Mouse (Mus musculus) heart, postnatal 10 days (tissue): ENCODE data around the gene Atp13a2. TPM values are rescaled to one million over a fixed set of nuclear protein-coding genes. Genes with fewer than 3 reads are reported as not detected.

Experiments
- DNase-seq, 2 experiments: peaks; one replicate each; pipeline ENCODE4 v3.0.0; 2021
- intact Hi-C: fragments of 180-260 bp; cut with DNase I; formaldehyde crosslinking; loops from one replicate; pipeline ENCODE4 v1.15.1; 2025
- total RNA-seq, 2 experiments: library from RNA; stranded (reverse); gene quantifications; 2 replicates each; pipeline ENCODE4 v1.2.3; 2021

Gene Atp13a2
- total RNA-seq, 2 experiments from 2014 or later, result 20.0 to 24.7 TPM

DNA sequence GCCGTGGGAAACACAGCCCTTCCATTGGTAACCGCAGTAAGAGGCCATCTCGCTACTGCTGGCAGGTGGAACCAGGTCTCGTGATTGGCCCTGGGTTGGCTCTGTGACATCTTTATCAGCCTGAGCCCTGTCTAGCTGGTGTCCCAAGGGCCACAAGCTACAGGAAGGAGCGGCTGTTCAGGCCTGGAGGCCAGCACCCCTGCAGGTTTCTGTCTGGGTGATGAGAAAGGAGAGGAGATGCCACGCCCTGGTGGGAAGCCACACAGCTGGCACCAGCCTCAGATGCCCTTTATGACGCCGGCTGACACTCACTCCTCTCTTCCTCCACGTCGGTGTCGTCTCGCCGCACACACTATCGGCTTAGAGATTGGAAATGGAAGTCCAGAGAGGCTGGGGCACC is 2.8 kb downstream of the Atp13a2 start:
- DNase-seq, result no peak
- intact Hi-C loops, result no loop called here

DNA sequence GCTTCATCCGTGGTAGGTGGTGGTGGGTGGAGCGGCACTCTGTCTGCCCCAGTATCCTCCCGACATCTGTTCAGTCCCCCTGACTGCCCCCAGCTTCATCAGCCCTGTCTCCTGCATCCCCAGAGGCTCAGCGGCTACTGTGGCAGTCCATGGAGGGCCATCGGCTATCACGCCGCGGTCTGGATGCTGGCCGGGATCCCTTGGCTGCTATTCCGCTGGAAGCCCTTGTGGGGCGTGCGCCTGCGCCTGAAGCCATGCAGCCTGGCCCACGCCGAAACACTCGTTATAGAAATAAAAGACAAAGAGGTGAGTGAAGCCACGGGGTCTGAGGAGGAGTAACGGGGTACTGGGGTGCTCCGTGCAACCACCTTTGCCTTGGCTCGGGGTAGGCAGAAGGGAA is 5.5 kb downstream of the Atp13a2 start:
- intact Hi-C loops, result no loop called here
- DNase-seq, result no peak

DNA sequence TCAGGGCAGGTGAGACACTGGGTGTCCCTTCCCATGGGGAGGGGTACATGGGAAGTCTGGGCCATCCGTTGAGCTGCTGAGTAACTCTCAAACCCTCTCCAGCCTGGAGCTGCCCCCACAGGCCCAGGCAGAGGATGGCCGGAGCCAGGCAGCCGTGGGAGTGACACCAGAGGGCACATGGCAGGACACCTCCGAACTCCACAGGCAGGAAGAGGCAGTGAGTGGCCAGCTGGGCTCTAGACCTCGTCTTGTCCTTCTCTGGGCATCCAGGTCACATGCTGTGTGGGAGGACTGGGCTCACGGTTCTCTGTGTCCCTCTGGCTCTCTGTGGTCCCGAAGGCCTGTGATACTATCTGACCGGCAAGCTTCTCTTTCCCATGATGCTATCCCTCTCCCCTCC is 7.2 kb downstream of the Atp13a2 start:
- DNase-seq, result no peak
- intact Hi-C loops, result no loop called here

DNA sequence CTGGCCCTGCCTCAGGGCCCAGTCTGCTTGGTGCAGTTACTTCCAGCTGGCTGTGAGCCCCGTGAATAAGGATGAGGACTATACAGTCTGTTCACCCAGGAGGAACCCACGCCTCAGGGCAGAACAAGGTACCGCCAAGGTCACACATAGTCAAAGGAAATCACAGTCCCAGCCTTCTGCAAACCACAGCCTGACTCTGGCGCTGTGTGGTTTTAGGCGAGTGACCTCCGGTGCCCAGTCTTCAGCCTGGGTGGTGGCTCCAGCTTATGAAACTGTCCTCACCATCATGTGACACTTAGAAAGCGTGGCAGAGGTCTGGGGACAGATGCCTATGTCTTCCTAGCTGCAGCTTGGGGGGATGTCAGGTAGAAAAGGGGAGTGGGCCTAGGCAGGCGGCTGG is 9.1 kb downstream of the Atp13a2 start:
- intact Hi-C loops, result no loop called here
- no peak for DNase-seq

DNA sequence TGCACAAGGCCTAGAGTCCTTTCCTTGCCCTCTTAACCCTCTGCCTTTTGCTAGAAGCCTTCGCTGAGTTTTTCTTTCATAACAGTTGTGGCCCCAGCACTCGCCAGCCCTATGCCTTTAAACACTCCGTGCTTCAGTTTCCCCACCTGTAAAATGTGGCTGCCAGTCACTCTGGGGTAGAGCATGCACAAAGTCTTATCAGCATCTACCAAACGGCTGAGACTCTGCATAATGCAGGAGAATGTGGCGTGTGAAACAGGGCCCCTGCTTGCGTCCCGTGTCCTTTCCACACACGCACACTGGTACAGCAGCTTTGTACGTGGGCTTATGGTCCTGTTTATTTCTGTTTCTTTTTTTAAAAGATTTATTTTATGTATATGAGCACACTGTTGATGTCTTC is 10.1 kb downstream of the Atp13a2 start:
- intact Hi-C loops, result no loop called here
- DNase-seq, result no peak

DNA sequence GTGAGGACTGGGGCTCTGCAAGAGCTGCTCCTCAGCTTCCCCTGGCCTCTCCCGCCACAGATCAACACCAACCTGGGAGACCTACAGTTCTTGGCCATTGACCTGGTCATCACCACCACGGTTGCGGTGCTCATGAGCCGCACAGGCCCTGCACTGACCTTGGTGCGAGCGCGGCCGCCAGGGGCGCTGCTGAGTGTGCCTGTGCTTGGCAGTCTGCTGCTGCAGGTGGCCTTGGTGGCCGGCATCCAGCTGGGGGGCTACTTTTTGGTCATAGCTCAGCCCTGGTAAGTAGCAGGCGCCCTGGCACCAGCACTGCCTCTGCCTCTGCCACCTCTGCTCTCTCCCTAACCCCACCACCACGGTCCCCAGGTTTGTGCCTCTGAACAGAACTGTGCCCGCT is 19.3 kb downstream of the Atp13a2 start:
- intact Hi-C loops, result no loop called here
- peak; percentile 27 to 59 for DNase-seq

DNA sequence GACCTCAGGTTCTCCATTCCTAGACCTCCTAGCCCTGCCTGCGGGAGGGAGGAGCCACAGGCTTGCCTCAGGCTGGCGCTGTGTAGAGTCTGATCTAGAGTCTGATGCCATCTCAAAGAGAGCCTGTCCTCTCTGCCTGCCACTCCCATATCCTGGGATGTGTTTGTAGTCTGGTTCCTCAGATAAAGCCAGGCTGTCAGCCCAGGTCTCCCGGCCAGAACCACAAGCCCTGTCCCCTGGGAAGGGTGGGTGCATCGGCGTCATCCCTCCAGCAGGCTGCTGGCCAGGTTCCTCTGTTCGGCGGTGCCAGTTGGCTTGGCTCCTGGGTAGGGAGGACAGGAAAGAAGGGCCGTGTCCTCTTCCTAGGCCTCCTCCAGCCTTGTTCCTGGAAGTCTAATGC is 21.4 kb downstream of the Atp13a2 start:
- intact Hi-C loops, result no loop called here
- peak; percentile 82 to 84 for DNase-seq

DNA sequence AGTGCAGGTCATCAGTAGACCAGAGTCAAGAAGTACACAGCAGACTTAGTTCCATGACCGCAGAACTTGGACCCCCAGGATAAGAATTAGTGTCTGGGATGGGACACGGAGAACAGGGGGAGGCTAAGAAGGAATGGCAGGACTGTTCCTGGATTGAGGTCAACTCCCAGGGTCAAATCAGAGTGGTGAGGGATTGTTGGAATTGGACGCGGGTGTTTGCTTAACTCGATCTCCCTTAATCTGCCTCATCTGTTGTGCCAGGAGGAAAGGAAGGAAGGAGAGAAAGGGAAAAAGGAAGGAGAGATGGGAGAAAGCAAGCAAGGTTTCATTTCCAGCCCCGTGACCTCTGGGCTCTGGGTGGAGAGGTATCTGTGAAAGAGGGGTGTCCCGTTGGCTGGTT is 23.4 kb downstream of the Atp13a2 start, which contains the start of gene Mfap2:
Gene Mfap2 (plus strand): TSS at position 301 of the 400 bp plus-strand sequence.
- intact Hi-C loops, result no loop called here
- no peak for DNase-seq

DNA sequence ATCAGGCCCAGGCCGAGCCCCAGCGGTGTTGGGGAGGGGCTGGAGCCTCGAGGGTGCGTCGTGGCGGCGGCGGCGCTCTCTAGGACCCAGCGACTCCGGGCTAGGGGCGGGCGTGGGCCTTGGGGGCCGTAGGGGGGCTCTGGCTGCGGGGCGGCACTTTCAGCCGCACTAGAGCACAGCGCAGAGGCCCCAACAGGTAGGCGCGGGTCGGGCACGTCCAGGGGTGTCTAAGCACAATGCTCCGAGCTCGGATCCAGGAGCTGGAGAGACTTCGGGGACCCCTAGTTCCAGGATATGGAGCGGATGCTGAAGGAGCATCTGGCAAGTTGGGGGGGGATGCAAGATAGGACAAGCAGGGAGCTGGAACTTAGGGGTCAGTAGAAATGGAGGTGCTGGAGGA is 23.9 kb downstream of the Atp13a2 start:
- DNase-seq, result peak; percentile 48 to 63
- intact Hi-C loops, result no loop called here

DNA sequence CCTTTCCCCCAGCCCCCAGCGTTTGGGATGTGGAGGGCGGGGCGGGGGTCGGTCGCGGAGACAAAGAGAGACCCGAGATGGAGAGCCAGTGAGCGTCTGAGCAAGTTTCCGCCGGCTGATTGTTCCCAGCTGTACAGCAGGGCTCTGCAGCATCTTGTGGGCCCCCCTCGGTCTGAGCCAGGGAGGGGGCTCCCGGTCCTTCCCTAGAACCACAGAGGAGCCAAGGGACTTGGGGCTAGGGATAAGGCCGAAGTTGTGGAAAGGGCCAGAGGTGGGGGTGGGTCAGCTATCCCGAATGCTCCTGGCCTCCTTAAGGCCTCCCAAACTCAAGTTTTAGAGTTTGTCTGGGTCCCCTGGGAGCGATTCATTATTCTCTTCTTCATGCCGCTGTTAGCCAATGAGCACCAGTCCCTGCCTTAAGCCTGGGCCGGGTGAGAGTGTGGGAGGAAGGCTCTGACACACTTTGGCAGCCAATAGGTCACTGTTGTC is 24.3 kb downstream of the Atp13a2 start:
- DNase-seq, result peak; percentile 57 to 68
- intact Hi-C loops, result no loop called here

DNA sequence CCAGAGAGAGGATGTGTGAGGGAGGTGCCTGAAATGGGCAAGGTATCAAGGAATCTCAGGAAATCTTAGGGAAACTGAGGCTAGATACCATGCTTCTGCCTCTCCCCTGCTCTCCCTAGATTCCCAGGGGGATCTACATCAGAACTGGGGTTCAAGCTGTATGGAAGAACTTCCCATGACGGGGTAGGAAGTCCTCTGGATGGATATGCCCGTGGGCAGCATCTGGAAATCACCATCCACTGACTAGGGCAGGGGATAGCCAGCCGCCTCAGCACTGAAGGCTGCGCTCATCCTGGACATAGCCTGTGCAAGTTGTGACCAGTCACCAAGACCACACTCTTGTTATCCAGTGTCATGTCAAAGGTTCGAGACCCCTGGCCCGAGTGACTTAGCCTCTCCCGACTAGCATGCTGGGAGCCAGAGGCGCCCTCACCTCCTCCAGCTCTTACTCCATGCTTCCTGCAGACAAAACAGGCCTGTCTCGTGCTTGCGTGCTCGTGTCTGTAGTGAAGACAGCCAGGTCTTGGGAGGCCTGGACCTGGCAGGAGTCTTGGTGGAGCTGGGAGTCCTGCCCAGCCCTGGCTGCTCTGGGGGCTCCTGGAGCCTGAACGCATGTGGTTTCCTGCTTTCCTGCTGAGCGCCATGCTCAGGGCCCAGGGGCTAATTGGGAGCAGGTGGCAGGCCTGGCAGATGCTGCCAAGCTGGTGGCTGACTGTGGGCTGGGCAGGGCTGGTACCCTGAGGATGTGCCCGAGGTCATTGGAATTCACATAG is 25.1 kb downstream of the Atp13a2 start:
- peak in 1 of 2 experiments; percentile 35 for DNase-seq
- intact Hi-C loops, result no loop called here

DNA sequence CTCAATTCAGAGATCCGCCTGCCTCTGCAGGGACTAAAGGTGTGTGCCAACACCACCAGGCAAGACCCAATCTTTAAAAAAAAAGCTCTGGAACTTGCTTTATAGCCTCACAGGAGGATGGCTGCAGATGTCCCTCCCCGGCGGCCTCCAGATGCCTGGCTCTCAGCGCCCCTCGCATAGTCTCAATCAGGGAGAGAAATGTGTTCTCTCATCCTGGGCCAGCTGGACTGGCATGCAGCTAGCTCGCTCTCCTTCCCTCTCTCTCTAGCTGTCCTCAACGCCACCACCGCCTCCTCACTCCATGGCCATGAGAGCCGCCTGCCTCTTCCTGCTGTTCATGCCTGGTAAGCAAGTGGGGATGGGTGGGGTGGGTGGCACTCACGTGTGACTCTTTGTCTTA is 25.9 kb downstream of the Atp13a2 start:
- intact Hi-C loops, result no loop called here
- DNase-seq, result no peak

DNA sequence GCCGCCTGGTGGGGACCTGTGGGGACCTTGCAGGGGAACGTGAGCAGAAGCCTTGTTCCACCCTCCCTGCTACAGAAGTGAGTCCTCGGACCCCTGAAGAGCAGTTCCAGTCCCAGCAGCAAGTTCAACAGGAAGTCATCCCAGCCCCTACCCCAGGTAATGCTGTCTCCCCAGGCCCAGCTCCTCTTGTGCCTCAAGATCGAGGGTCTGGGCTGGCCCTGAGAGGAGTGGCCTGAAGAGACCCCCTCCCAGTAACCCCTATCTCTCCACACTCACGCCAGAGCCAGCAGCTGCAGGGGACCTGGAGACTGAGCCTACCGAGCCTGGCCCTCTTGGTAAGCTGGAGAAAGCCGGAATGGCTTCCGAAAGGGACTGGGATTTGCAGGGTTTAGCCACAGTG is 27.4 kb downstream of the Atp13a2 start:
- no peak for DNase-seq
- intact Hi-C loops, result no loop called here

DNA sequence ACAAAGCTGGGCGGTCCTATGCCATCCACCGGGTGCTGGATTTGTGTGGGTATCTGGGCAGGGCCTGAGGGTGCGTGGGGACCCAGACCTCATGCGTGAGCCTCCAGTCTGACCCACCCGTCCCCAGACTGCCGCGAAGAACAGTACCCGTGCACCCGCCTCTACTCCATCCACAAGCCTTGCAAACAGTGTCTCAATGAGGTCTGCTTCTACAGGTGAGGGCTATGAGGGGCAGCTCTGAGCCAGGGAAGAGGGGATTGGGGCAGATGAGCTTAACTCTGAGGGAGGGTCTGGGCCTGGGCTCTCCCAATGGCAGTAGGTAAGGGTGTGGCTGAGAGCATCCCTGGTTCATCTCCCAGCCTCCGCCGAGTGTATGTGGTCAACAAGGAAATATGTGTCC is 28.2 kb downstream of the Atp13a2 start:
- DNase-seq, result no peak
- intact Hi-C loops, result no loop called here

DNA sequence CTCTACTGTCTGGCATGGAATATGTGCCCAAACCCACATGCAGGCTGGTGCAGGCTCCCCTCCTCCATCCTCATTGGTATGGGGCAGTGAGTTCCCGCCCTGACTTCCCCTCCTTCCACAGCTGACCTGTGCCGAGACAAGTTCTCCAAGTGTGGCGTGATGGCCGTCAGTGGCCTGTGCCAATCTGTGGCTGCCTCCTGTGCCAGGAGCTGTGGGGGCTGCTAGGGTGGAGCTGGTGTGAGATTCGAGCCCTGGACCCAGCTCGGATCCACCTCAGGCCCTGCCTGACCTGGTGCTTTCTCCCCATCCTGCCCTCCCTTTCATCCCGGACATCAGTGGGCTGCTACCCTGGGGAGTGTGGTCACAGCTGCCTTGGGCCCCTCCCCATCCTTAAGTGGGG is 28.7 kb downstream of the Atp13a2 start:
- intact Hi-C loops, result no loop called here
- peak; percentile 36 to 47 for DNase-seq

DNA sequence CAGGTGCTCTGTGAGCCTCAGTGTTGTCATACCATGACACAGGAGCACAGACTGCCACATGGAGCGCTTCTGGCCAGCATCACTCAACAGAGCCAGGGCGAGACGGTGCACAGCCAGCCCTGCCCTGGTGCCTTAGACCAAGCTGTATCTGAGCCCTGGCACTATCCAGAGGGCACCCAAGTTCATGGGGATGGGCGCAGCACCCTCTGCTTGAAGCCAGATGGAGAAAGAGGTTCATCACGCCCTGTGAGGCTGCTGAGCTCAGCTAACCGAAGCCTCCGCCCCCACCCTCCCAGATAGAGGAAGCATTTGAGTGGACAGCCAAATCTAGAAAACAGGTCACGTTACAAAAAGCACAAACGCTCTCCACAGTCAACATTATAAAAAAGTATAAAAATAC is 29.6 kb downstream of the Atp13a2 start:
- peak; percentile 45 to 52 for DNase-seq
- intact Hi-C loops, result no loop called here

DNA sequence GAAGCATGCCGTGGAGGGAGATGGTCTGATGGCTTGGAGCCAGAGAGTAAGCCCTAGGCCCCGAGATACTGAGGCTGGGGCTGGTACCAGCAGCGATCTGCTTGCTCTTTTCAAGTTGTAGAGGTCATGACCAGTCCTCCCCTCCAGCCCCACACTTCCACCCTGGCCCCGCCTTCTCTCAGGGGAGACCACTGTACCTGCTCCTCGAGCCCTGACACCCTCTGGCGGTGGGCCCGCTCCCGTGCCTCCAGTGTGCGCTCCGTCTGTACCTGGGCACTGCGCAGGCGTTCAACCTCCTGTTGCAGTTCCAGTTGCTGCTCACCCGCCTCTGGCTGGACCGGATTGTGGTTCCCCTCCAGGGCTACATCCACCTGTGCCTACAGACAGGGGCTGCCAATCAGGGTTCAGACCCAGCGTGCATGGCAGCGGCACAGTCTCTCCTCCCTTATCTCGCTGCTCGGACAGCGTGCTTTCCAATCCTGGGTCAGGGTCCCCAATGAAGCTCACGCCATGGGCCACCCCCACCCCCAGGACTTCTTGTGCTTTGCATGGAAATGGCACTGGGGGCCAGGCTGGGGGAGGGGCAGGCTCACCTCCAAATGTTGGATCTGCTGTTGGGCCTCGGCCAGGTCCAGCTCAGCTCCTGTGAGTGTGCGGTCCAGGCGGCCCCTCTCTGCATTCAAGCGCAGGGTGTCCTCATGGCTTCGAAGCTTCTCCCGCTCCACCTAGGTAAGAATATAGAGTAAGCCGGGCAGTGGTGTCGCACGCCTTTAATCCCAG is 31.2 kb downstream of the Atp13a2 start:
- DNase-seq, result no peak
- intact Hi-C loops, result no loop called here

DNA sequence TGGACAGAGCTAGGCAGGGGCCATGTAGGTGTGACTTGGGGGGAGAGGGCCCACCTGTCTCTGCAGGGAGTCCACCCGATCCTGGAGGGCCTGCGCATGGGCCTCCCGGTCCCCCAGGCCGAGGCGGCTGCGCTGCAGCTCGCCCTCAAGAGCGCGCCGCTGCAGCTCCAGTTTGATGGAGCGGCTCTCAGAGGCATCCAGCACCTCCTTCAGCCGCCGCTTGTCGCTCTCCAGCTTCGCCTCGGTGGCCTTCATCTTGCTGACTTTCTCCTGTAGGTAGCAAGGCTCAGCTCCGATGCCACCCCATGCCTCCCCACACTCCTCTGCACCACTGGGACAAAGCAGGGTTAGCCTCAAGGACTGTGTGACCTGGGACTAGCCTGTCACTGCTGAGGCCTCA is 33.5 kb downstream of the Atp13a2 start:
- intact Hi-C loops, result no loop called here
- DNase-seq, result no peak

DNA sequence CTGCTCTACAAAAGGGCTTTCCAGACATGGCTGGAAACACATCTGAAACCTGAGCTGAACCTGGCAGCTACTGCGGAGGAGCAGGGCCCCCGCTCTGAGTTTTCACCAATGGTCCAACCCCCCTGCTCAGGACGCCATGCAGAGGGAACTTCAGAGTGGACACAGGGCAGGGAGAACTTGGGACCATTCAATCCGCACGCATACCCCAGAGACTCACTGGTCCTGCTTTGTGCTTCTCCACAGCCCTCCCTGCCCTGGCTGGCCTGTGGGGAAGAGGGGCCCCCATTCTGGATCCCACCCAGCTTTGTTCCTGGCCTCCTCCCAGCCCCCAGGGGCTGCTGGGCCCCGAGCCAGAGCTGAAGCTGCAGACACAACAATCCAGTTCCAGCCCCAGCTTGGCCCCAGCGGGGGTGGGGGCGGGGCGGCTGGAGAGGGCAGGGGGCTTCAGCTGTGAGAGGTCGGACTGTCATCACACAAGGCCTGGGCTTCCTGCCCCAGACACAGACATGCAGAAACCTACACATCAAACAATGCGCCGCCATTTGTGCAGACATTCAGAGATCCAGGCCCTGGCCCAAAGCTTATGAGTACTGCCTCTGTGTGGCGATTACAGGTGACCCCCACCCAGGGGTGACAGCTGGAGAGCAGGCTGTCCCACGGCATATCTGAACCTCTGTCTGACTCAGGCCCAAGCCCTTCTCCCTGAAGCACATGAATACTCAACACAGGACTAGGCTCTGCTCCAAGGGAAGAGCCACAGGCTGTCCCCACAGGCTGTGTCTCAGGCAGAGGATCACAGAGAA is 34.3 kb downstream of the Atp13a2 start:
- intact Hi-C loops, result loop anchor here (1.0 kb wide), 1 partner anchor 34 kb away; no protein-coding TSS in a partner anchor

DNA sequence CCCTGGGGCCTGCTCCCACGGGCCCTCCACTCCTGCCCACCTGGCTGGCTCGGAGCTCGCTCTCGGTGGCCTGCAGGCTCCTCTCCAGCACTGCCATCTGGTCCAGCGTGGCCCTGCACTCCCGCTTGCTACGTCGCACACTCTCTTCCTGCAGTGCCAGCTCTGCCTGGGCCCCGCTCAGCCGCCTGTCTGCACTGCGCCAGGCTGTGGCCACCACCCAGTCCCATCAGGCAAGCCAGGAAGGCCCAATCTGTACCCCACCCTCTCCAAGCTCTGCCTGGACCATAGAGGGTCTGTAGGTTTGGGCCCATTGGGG is 34.9 kb downstream of the Atp13a2 start:
- intact Hi-C loops, result loop anchor here (1.0 kb wide), 1 partner anchor 34 kb away; no protein-coding TSS in a partner anchor
- DNase-seq, result peak in 1 of 2 experiments; percentile 37

More for the DNA sequence above, 34.3 kb downstream of the Atp13a2 start:
- peak; percentile 83 to 86 for DNase-seq

DNA sequence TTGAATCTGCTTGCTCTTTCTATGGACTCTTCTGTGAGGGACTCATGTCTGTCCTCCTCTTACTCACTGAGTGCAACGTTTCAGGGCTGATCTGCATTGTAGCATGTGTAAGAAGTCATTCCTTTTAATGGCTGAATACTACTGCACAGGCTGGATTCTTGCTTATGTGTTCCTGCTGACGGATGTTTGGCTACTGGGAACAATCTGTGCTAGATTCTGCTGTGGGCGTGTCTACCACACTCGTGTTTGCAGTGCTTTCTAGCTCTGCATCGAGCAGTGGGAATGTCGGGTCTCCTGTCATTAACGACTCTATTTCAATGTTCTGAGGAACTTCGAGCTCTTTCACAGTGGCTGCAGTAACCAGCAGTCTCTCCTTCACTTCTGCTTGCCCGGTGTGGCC is 37.4 kb downstream of the Atp13a2 start:
- DNase-seq, result no peak

More for the DNA sequence above, 37.4 kb downstream of the Atp13a2 start:
- intact Hi-C loops, result no loop called here
